In the genomic region with DNA sequence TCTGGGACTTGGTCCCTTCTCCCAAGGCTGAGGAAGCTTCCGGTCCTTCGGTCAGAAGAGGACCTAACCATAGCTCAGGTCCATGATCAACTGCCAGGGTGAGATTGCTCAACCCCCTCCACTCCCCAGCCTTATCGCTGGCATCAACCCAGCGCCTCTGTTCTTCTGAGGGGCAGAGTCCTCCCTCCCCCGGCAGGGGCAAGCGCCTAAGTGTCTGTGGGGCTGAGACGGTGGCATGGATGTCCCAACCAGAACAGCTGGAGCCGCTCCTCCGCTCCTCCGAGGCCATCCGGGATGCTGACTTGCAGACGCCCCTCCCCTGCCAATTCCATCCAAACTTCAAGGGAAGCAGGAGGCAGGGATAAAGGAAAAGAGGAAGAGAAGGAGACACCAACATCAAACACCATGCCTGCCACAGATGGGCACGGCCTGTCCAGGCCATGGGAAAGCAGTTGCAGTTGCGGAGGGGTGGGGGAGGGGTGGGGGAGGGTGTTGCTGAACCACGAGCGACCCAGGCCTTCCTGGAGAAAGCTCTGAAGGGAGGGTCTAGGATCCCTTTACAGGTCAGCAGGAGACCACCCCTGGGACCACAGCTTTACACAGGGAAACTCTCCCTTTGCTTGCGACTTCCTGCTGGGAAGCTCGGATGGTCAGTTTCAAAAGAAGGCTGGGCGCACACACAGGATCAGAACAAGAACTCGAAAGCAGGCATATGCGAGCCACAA, we compare ENCODE assay signal across 8 mouse cellular contexts. TPM values are rescaled to one million over a fixed set of nuclear protein-coding genes. Genes with fewer than 3 reads are reported as not detected.
A peak's percentile ranks its signal among the peaks of the same experiment; 100 is the strongest.
DNase-seq lines count a peak whose midpoint lies in the region; ATAC-seq and TF ChIP-seq lines count a peak whose summit lies in the region.

No protein-coding gene starts in this region.

- H3K36me3 ChIP-seq in heart, embryonic 11.5 days (ENCODE audit: control insufficient read depth, insufficient read depth, low read length) = no peaks in the 10 kb centered on the region
- H3K36me3 ChIP-seq in spleen, adult 2 months (ENCODE audit: control insufficient read depth, insufficient read depth, low read length) = no peaks in the 10 kb centered on the region

- TF ChIP-seq CTCF in spleen, adult 2 months (IDR thresholded peaks at IDR 0.05; ENCODE audit: extremely low read depth, insufficient read depth, insufficient read length, insufficient replicate concordance) = no peak
- TF ChIP-seq CTCF in cerebellum, adult 2 months (IDR thresholded peaks at IDR 0.05; ENCODE audit: borderline replicate concordance, insufficient read depth, low read depth, low read length) = no peak

- H3K4me1 ChIP-seq in heart, embryonic 11.5 days (ENCODE audit: control insufficient read depth, insufficient read depth, low read length) = peaks cover 47% of the 10 kb centered on the region
- H3K4me1 ChIP-seq in spleen, adult 2 months (ENCODE audit: control insufficient read depth, insufficient read depth, insufficient read length) = no peaks in the 10 kb centered on the region
- no peaks in the 10 kb centered on the region for H3K4me1 ChIP-seq in cerebellum, adult 2 months (ENCODE audit: control insufficient read depth, insufficient read depth, low read length)

- peak overlapping the region; percentile 70 for H3K4me3 ChIP-seq in heart, embryonic 11.5 days (ENCODE audit: low read depth, low read length)
- peak overlapping the region; percentile 16; the same call in 1 of the 2 replicates for H3K4me3 ChIP-seq in spleen, adult 2 months (ENCODE audit: extremely low read depth, insufficient read depth, insufficient read length)
- H3K4me3 ChIP-seq in cerebellum, adult 2 months (replicated peaks; ENCODE audit: insufficient read depth, low read depth, low read length) = no peak overlapping the region

- peak overlapping the region; percentile 83 for H3K4me2 ChIP-seq in heart, embryonic 11.5 days

- DNase-seq in adrenal gland, adult 18-20 months (ENCODE audit: low spot score in 2 of 2) = peak; percentile 57 to 62
- DNase-seq in kidney, postnatal 10 days = peak; percentile 69
- DNase-seq in lung, postnatal 36 days = peak; percentile 88
- DNase-seq in spleen, adult 2 months (ENCODE audit: low read depth in 1 of 2, low spot score in 2 of 2) = peak in 1 of 2 experiments; percentile 16
- no peak for DNase-seq in left cerebral cortex, adult 18-20 months (ENCODE audit: low spot score in 2 of 2)
- DNase-seq in cerebellum, adult 2 months = no peak

- ATAC-seq in common myeloid progenitor, adult 5-6 weeks (replicated peaks; ENCODE audit: low read depth, poor library complexity, severe bottlenecking) = peak; percentile 41
- ATAC-seq in heart, embryonic 11.5 days (replicated peaks; ENCODE audit: insufficient number of reproducible peaks, low FRiP score, low TSS enrichment) = no peak

- H3K27ac ChIP-seq in heart, embryonic 11.5 days (ENCODE audit: low read depth, low read length) = peak overlapping the region; percentile 77
- peak overlapping the region; percentile 26; the same call in 1 of the 2 replicates for H3K27ac ChIP-seq in spleen, adult 2 months (ENCODE audit: insufficient read depth, low read length)
- no peak overlapping the region for H3K27ac ChIP-seq in cerebellum, adult 2 months (ENCODE audit: insufficient read depth, low read length)

- WGBS in heart, embryonic 11.5 days (ENCODE audit: insufficient replicate concordance) = 5% methylated on average over 21 of the region's 21 CpGs
- whole genome bisulfite sequencing in spleen, adult 2 months = 73% methylated on average over 21 of the region's 21 CpGs
- 47% methylated on average over 21 of the region's 21 CpGs for WGBS in cerebellum, adult 2 months

- no peaks in the 10 kb centered on the region for H3K27me3 ChIP-seq in heart, embryonic 11.5 days (ENCODE audit: control insufficient read depth, insufficient read depth, low read length)
- H3K27me3 ChIP-seq in spleen, adult 2 months (ENCODE audit: control insufficient read depth, insufficient read depth, low read length) = no peaks in the 10 kb centered on the region
- H3K27me3 ChIP-seq in cerebellum, adult 2 months (ENCODE audit: control insufficient read depth, insufficient read depth, low read length) = no peaks in the 10 kb centered on the region

- TF ChIP-seq POLR2A in spleen, adult 2 months (IDR thresholded peaks at IDR 0.05; ENCODE audit: low read depth, low read length) = no peak
- no peak for TF ChIP-seq POLR2A in cerebellum, adult 2 months (IDR thresholded peaks at IDR 0.05; ENCODE audit: borderline replicate concordance, insufficient read depth, low read length)

- H3K9ac ChIP-seq in heart, embryonic 11.5 days (ENCODE audit: low read depth, low read length) = peak overlapping the region; percentile 91

- H3K9me3 ChIP-seq in heart, embryonic 11.5 days (replicated peaks; ENCODE audit: control insufficient read depth, low read length) = no peaks in the 10 kb centered on the region

RNA-seq across cellular contexts. Expression of a gene that starts 2.7 kb away (rescaled TPM):
- 100 to 1,000 TPM in 1 of 2 experiments, 10 to 100 TPM in 1; 70.0 to 160 TPM for total RNA-seq in adrenal gland, adult 18-20 months (2021)
- 10.9 and 12.4 TPM in 2 replicates for total RNA-seq in common myeloid progenitor, adult 5-6 weeks (2017)
- 18.4 and 19.3 TPM in 2 replicates for polyA plus RNA-seq in heart, embryonic 11.5 days (2014; fragmentation: Nextera tagmentation; extraction: Ambion mirVana)
- polyA plus RNA-seq in spleen, adult 2 months (2012; rRNA removed) = 20.2 and 20.9 TPM in 2 replicates
- total RNA-seq in left cerebral cortex, adult 18-20 months (2021) = 10 to 100 TPM; 26.6 to 28.8 TPM
- 73.8 and 77.5 TPM in 2 replicates for polyA plus RNA-seq in cerebellum, adult 2 months (2012; rRNA removed)

RNA-seq across cellular contexts. Expression of a gene that starts 39.1 kb away (rescaled TPM):
- under 1 TPM; 0.30 to 0.38 TPM for total RNA-seq in adrenal gland, adult 18-20 months (2021)
- not detected in 2 replicates for total RNA-seq in common myeloid progenitor, adult 5-6 weeks (2017)
- 0.23 and 0.30 TPM in 2 replicates for polyA plus RNA-seq in heart, embryonic 11.5 days (2014; fragmentation: Nextera tagmentation; extraction: Ambion mirVana)
- not detected in 2 replicates for polyA plus RNA-seq in spleen, adult 2 months (2012; rRNA removed)
- under 1 TPM in 1 of 2 experiments, not detected in 1; 0.35 TPM for total RNA-seq in left cerebral cortex, adult 18-20 months (2021)
- 7.5 and 7.6 TPM in 2 replicates for polyA plus RNA-seq in cerebellum, adult 2 months (2012; rRNA removed)

Comparison
In these comparisons a context has a peak if more than half of its experiments do, and no peak if none do; other contexts are left out.
1. DNase-seq: peak in adrenal gland, adult 18-20 months (2 of 2), kidney, postnatal 10 days (single experiment) and lung, postnatal 36 days (single experiment); none in left cerebral cortex, adult 18-20 months (0 of 2) and cerebellum, adult 2 months (0 of 2).